Mouse (Mus musculus) embryo, embryonic 11 days (tissue): ENCODE data around the gene I0C0044D17Rik.

Experiments used
- DNase-seq: peaks from one replicate; pipeline ENCODE4 v3.0.0-alpha.2; 2015

Gene I0C0044D17Rik

GRCm38 (mm10) chr4:98826701-98827100 is 3.1 kb upstream of the I0C0044D17Rik start:
- DNase-seq, result peak; percentile 52

- no peak for DNase-seq
These were observed 593 bp downstream of the I0C0044D17Rik start for GRCm38 (mm10) chr4:98823047-98823446.

GRCm38 (mm10) chr4:98822478-98822877 is 1.2 kb downstream of the I0C0044D17Rik start:
- no peak for DNase-seq

- no peak for DNase-seq
These were observed 4.4 kb downstream of the I0C0044D17Rik start for GRCm38 (mm10) chr4:98819216-98819755.

GRCm38 (mm10) chr4:98817184-98817911 is 6.3 kb downstream of the I0C0044D17Rik start, which contains the start of gene Kank4:
Gene Kank4 (minus strand): TSS chr4:98817537.
- DNase-seq, result peak; percentile 85

DNA sequence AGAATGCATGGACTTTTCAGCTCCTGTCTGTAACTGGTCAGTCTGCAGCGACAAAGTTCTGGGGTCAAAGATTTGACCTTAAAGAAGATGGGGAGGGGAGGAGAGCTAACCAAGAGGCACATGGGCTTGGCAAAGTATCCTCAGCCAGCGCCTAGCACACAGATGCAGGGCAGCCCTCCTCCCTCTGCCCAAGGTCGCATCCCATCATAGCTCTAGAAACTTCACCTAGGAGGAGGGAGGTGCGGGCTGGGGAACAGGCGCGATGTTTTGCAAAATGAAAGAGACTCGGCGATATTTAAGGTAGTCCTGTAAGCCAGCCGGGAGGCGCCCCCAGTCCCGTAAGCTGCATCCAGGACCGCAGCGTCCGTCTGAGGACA is 6.8 kb downstream of the I0C0044D17Rik start:
- peak; percentile 41 for DNase-seq

DNA sequence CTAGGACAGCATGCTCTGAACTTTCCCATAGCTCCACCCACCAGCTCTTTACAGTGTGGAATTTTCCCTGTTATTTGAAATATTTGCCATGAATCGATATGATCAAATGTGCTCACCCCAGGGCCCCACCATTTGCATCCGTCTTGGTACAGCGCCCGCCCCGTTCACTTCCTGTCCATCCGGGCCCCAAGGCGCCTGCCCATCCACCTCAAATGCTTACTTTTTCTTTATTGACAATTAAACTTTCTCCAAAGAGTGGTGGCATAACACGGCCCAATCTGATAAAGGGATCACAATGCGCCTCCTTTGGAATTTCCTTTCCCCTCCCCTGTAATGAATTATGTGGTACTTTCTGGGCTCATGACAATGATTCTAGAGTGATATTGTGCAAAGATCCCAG is 17.3 kb downstream of the I0C0044D17Rik start:
- no peak for DNase-seq

DNA sequence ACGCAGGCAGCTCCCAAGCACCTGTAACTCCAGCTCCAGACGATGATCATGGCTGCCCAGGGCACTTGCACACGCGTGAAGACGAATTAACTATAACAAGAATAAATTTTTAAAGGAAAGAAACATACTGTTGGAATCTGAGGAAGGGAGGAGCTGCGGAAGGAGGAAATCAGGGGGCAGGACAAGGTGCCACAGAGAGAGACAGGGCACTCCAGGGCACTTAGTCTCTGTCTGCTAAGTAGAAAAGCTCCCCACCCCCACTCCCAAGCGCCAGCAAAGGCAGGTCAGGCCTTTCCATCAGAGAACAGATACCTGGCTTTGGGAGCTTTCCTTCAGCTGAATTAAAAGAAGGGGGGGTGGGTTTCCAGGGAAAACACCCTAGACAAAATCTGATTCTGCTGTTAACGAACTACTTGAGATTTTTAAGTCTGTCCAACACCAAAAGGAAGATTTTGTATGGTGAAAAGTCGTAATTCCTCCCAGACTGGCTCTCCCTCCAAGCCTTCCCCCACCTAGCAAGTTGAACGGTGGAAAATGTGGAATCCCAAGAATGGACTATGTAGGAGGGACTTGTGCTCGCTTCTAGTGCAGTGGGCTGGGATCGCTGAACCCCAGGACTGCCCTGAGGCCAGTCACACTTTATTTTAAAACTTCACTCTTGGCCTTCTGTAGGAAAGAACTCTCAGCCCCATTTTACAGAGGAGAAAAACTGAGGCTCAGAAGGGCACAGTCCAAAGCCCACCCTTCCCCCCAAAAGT is 18.2 kb downstream of the I0C0044D17Rik start:
- peak; percentile 56 for DNase-seq

GRCm38 (mm10) chr4:98804476-98805134 is 19.0 kb downstream of the I0C0044D17Rik start:
- DNase-seq, result peak; percentile 65

DNA sequence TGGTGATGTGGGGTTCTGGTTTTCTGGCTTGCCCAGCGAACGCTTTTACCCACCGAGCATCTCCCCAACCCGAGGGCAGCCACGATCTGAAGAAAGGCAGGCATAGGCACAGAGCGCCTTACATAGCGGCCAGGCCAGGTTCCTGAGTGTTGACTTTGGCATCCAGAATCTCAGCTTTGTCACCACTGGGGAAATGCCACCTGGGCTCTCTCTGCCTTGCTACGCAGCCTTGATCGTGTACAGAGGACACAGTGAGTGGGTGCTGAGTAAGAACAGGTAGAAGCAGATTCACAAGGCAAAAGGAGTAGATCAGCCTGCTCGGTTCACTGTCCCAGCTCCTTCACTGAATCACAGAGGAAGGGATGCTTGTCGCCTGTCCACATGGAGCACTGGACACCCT is 21.9 kb downstream of the I0C0044D17Rik start:
- DNase-seq, result no peak

DNA sequence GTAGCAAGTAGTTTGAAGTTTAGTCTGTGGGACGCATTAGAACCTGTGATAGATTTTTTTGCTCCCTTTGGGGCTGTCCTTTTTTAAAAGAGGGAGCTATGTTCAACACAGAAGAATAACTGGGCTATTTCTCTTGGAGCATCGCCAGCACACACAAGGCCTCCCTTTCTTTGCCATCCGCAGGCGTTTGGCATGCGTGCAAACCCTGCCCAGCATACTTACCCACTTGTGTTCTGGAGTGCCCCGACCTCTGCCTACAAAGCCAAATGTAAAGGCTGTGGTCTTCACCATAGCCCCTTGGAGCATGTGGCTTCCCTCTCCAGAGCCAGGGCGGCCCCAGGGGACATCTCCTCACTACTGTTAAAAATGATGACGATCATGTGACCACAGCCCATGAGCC is 22.8 kb downstream of the I0C0044D17Rik start:
- no peak for DNase-seq

DNA sequence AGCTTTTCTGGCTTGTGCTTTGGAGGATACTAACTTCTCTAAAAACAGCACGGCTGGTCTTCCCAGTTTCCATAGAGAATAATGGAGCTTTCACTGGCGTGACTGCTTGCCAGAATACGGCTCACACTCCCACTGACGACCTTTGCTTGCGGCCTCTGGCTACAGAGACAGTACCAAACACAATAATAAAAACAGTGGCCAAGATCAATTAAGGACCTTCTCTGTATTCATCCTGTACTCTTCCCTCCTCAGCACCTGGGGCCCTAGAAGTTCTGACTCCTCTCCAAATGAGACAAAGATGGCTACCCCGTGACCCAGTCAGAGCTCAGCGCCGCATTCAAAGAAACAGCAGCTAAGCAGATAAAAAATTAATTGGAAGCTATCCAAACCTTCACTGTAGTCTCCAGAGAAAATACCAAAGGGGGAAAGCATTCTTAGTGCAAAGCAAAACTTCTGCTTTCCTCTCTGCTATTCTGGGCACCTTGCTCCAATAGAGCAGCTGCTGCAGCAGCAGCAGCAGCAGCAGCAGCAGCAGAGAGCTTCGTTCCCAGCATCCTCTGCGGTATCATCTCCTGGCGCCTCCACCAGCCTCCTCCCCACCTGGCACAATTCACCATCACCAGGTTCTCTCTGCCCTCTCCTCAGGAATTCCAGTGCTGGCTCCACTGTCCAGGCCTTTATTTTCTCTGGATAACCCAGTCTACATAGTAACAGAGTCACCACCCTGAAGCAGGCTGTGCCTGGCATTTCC is 26.9 kb downstream of the I0C0044D17Rik start:
- no peak for DNase-seq

GRCm38 (mm10) chr4:98795241-98795640 is 28.4 kb downstream of the I0C0044D17Rik start:
- DNase-seq, result no peak

- no peak for DNase-seq
These were observed 30.2 kb downstream of the I0C0044D17Rik start for GRCm38 (mm10) chr4:98793486-98793885.

- no peak for DNase-seq
These were observed 32.9 kb downstream of the I0C0044D17Rik start for GRCm38 (mm10) chr4:98790721-98791120.

DNA sequence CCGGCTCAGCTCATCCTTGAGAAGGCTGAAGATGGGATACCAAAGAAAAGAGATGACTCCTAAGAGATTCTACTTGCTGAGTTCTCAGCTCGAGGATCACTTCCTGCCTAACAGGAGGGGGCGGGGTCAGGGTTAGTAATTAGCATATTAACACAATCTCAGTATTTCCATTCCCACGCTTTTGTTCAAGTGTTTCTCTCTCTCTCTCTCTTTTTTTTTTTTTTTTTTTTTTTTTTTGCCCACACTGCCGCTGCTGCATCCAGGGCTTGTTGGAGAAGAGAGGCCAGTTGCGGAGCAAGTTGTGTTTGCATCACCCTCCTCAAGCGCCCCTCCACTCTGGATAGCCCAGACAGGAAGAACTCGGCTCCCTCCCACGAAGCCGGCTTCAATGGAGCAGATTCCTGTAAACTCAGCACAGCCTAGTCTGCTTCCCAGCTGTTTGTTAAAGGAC is 33.8 kb downstream of the I0C0044D17Rik start:
- peak; percentile 71 for DNase-seq

DNA sequence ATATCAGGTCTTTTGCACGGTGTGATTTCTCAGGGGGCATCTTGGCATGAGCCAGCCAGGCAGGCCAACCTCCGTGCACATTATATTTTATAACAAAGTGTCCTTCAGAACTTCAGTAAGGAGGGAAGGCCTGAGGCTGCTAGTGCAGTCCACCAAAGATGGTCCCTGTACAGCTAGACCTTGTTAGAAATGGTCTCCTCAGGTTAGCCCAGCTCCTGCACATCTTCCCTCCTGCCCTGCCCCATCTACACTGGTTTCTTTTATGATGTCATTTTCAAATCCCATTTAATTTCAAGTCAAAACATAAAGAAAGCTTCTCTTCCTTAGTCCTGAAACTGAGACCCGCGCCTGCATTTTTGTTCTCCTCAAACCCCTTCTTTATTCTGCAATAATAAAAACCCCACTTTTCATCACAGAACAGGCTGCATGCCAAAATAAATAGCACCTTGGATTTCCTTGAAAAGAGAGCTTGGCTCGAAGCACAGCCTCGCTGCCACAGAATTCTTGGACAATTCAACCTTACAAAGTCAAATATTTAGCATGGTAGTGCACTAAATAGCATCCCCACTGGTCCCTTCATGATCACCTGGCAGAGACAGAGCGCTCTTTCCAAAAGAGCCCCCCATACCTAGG is 34.4 kb downstream of the I0C0044D17Rik start:
- no peak for DNase-seq

DNA sequence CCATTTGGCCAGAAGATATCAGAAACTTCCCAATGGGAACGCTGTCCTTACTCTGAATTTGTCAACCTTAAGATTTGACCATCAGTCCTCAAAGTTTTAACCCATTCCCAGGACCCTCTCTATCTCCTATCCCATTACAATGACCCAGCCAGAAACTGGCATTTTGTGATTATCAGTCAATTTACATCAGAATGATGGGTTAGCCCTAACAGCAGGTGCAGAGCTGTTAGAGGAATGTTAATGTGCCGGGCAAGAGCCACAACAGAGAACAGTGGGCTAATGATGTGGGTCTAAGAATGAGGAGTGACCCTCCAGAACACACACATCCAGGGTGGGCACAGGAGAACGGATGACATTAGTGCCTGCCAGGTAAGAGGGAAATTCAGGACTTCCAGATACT is 37.4 kb downstream of the I0C0044D17Rik start:
- no peak for DNase-seq

DNA sequence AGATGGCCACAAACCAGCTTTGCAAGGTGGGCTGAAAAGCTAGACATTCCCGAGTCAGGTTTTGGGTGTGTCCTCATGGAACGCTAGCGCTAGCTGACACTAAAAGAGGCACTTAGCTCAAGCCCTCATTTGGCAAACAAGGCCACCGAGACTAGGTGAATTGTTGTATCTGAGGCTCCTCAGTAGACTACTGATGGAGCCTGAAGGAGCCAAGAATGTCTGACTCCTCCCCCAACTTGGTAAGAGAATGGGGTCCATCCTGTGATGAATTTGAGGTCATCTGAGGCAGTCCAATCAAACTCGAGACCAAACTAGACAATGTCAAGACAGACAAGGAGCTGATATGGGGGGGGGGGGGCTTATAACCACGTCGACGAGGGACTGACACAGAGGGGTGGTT is 37.8 kb downstream of the I0C0044D17Rik start:
- no peak for DNase-seq

DNA sequence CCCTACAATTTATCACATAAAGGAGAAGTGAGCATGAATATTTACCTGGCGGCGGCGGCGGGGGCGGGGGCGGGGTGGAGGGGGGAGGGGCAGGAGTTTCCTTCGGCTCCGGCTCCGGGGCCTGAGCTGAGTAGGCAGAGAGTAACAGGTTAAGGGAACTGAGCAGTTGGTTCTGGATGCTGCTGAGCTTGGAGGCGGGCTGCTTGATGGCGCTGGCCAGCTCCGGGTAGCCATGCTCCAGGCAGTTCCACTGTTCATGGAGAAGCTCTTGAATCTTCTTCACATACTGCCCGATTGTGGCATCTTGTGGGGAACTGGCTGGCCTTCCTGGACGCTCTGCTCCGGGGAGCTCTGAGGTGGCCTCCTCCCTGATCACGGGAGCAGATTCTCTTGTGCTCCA is 45.4 kb downstream of the I0C0044D17Rik start:
- DNase-seq, result no peak

DNA sequence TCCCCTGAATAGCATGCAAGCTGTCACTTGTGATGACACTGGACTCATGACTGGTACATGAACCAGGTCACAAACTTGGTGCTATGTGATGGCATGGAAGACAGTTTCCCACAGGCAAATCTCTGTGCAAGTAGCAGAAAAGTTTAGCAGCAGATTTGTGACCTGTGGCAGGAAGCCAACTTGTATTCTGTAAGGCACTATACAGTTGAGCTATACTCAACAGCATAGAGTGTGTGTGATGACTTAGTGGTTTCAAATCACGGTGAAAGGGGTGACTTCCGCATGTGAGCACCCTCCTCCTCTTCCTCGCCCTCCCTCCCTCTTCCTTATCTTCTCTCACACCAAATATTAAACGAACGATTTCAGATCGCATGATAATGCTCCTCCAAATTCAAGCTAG is 46.2 kb downstream of the I0C0044D17Rik start:
- no peak for DNase-seq
